Mouse (Mus musculus): Measurements from ENCODE around the gene Trpm2.

DNA sequence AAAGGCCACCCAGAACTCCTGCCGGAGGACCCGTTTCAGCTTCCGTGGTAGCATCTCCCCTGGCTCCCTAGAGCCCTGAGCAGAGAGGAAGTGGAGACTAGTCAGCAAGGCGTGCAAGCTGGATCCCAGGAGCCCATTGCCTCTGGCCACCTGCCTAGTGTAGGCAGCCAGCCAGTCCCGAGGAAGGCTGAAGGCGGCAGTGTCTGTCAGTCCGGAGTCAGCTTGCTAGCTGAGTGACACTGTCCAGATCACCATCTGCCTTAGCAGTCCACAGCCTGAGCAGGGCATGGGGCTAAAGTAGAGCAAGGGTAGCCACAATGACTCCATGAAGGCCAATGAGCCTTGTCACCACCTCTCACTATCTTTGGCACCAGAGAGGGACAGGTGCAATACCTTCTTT lies 57.8 kb downstream of the Trpm2 start:
- TF ChIP-seq MEF2A (IDR thresholded peaks at IDR 0.05; ENCODE audit: borderline replicate concordance, low read depth, low read length) (no peak), CTCF (conservative IDR thresholded peaks at IDR 0.05 in 1 of 2, IDR thresholded peaks at IDR 0.05 in 1 of 2; ENCODE audit: low read depth in 2 of 2, low read length in 2 of 2) (no peak), MAX (IDR thresholded peaks at IDR 0.05; ENCODE audit: low read length) (no peak), TCF12 (IDR thresholded peaks at IDR 0.05; ENCODE audit: low read depth, low read length) (no peak), ZC3H11A (IDR thresholded peaks at IDR 0.05; ENCODE audit: low read depth, low read length) (no peak), MAFK (IDR thresholded peaks at IDR 0.05; ENCODE audit: insufficient replicate concordance, low read length) (no peak), CHD2 (IDR thresholded peaks at IDR 0.05; ENCODE audit: low read length) (no peak), IRF4 (IDR thresholded peaks at IDR 0.05; ENCODE audit: low read depth, low read length) (no peak), POLR2A (IDR thresholded peaks at IDR 0.05; ENCODE audit: low read depth, low read length) (no peak), USF1 (IDR thresholded peaks at IDR 0.05; ENCODE audit: low read depth, low read length) (no peak), EP300 (IDR thresholded peaks at IDR 0.05; ENCODE audit: low read length) (no peak), ZMIZ1 (IDR thresholded peaks at IDR 0.05; ENCODE audit: low read depth, low read length) (no peak)

Measured in CH12.LX (cell line).